Mouse (Mus musculus) megakaryocyte, embryonic 14.5 days (primary cell): Measurements from ENCODE around the gene Me3.

ENCODE experiments used
- FLI1 ChIP-seq: IDR thresholded peaks from 2 replicates; pipeline ENCODE4 v1.6.1; 2012; ENCODE audit warnings: low read length, inconsistent platforms, mixed read lengths
- GATA1 ChIP-seq: IDR thresholded peaks from 3 replicates; pipeline ENCODE4 v1.6.1; 2012; ENCODE audit warnings: mixed read lengths, low read length, inconsistent platforms, borderline replicate concordance

DNA sequence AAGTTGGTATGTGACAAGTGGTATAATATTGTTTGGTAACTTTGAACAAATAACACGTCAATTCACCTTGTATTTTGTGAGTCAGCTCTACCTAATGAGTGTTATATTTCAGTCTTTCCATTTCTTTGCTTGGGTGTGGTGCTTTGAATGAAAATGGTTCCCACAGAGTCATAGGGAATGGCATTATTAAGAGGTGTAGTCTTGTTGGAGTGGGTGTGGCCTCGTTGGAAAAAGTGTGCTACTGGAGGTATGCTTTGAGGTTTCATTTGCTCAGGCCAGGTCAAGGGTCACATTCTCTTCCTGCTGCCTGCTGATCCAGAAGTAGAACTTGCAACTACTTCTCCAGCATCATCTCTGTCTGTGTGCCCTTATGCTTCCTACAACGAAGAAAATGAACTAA lies 84.0 kb downstream of the Me3 start:
- TF ChIP-seq GATA1 = no peak
- no peak for TF ChIP-seq FLI1
